Mouse (Mus musculus): Measurements from ENCODE around the gene Efna3.

The Efna3 gene

GRCm38 (mm10) chr3:89337721-89338578 is 15.2 kb upstream of the Efna3 start, which contains the start of gene Efna4:
TSS of gene Efna4 (minus strand) at chr3:89338028.
- no peak for DNase-seq (ENCODE audit: low spot score in 2 of 2)

DNA sequence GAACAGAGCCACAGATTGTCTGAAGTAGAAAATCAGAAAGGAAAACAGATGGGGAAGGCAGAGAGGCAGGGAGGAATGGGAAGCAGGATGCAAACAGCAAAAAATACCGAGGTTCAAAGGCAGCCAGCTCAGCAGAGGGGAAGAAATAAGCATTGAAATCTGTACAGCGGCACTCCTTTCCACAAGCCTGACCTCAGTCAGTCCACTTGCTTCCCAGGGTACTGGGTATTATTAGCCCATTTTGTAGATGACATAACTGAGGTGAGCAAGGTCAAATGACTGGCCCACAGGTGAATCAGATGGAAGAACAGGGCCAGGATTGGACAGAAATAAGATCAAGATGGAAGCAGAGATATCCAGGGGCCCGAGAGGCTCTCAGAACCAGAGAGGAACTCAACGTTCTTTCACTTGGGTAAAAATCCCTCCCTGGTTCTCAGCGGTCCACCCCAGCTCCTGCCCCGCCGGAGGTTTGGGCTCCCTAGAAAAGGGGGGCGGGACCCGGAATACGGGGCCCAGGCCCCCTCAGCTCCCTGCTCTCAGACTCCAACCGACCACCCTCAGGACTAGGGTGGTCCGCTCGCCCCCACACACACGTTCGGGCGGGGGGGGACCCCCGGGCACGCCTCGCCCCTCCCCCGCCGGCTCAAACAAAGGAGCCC is 14.4 kb upstream of the Efna3 start:
- no peak for DNase-seq (ENCODE audit: low spot score in 2 of 2)

DNA sequence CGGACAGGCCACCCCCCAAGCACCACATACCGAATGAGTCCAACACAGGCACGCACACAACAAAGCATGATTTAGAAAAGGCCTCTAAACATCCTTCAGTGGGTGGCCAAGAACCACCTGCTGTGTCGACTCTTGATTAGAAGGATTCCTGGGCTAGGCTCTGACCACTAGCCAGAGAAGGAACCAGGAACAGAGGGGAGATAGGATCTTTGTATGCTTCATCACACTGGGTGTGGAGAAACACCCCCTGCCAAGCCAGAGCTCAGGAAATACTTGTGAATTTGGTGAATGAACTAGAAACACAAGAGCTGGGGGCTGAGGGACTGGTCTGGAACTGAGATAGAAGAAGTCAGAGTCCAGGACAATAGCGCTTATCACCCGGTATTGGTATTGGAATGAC is 13.8 kb upstream of the Efna3 start:
- no peak for DNase-seq (ENCODE audit: low spot score in 2 of 2)

GRCm38 (mm10) chr3:89333053-89333452 is 10.3 kb upstream of the Efna3 start:
- DNase-seq (ENCODE audit: low spot score in 2 of 2), result no peak

GRCm38 (mm10) chr3:89332476-89332875 is 9.7 kb upstream of the Efna3 start:
- no peak for DNase-seq (ENCODE audit: low spot score in 2 of 2)

DNA sequence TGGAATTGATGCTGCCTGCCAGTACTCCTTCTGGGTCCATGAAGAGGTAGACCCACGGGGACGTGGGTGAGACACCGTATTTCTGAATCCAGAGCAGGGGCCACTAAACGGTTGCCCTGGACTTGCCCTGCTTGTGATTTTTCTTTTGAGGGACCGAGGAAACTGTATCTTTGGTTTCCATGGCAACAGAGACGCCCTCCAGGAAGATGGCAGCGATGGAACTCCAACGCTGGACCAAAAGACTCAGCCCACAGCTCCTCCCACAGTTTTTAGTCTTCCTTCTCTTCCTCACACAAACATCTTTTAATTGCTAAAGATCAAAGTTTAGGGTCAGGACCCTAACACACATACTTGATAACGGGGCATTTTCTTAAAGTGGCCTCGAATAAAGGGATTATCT is 9.2 kb upstream of the Efna3 start:
- DNase-seq (ENCODE audit: low spot score in 2 of 2), result no peak

GRCm38 (mm10) chr3:89331561-89331960 is 8.8 kb upstream of the Efna3 start:
- no peak for DNase-seq (ENCODE audit: low spot score in 2 of 2)

- no peak for DNase-seq (ENCODE audit: low spot score in 2 of 2)
Observed at GRCm38 (mm10) chr3:89330948-89331347, 8.2 kb upstream of the Efna3 start.

GRCm38 (mm10) chr3:89330346-89330745 is 7.6 kb upstream of the Efna3 start:
- DNase-seq (ENCODE audit: low spot score in 2 of 2), result no peak

DNA sequence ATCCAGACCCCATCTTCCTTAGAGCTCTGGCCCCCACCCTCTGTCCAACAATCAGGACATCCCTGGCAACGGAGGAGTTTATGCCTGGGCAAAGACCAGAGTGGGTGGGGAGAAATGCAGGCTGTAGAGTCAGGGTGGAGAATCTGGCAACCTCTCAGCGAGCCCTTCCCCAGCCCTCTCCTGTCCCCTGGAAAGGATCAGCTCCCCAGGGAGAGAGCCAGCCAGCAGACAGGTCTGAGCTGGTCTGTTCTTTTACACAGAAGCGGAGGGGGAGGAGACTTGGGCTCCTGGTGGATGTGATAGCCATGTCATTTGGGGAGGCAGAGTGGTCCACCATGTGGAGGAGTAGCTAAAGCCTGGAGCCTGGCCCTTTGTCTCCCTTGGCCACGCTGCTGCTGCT is 5.9 kb upstream of the Efna3 start:
- no peak for DNase-seq (ENCODE audit: low spot score in 2 of 2)

- DNase-seq (ENCODE audit: low spot score in 2 of 2), result no peak
Observed at GRCm38 (mm10) chr3:89327371-89327870, 4.7 kb upstream of the Efna3 start.

GRCm38 (mm10) chr3:89325882-89326281 is 3.1 kb upstream of the Efna3 start:
- DNase-seq (ENCODE audit: low spot score in 2 of 2), result no peak

DNA sequence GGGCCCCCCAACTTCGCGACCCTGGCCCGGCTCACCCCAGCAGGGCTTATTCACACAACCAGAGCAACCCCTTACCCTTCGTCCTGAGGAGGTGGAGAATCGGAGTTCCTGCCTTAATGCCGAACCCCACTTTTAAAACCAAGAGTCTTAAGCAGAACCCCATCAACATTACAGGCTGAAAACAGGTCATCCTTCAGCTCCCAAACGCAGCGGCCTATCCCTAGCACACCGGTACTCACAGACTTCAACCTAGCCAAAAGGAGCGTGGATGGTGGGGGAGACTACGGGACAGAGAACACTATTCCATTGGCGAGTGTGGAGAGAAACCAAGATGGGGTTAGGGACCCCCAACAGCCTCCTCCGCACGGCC is 649 bp downstream of the Efna3 start:
- no peak for DNase-seq (ENCODE audit: low spot score in 2 of 2)

GRCm38 (mm10) chr3:89321183-89322130 is 1.3 kb downstream of the Efna3 start:
- no peak for DNase-seq (ENCODE audit: low spot score in 2 of 2)

- no peak for DNase-seq (ENCODE audit: low spot score in 2 of 2)
Observed at GRCm38 (mm10) chr3:89320581-89321182, 2.1 kb downstream of the Efna3 start.

- no peak for DNase-seq (ENCODE audit: low spot score in 2 of 2)
Observed at GRCm38 (mm10) chr3:89319591-89320350, 3.0 kb downstream of the Efna3 start.

GRCm38 (mm10) chr3:89318971-89319590 is 3.7 kb downstream of the Efna3 start:
- no peak for DNase-seq (ENCODE audit: low spot score in 2 of 2)

- DNase-seq (ENCODE audit: low spot score in 2 of 2), result no peak
Observed at GRCm38 (mm10) chr3:89318316-89318715, 4.4 kb downstream of the Efna3 start.

DNA sequence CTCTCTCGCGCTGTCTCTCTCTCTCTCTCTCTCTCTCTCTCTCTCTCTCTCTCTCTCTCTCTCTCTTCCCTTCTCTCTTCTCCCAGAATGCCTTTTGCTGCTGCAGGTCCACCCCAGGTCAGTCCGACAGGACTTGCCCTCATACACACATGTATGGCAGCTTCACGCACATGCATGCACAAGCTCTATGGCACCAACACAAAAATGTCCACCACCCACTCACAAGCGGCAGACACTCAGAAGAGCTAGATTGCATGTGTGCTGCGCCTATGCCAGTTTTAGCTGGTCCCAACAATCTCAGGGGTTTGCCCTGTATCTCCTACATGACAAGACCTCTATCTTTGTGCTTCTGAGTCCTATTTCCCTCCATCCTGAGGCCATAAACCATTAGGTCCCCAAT is 5.5 kb downstream of the Efna3 start:
- no peak for DNase-seq (ENCODE audit: low spot score in 2 of 2)

DNA sequence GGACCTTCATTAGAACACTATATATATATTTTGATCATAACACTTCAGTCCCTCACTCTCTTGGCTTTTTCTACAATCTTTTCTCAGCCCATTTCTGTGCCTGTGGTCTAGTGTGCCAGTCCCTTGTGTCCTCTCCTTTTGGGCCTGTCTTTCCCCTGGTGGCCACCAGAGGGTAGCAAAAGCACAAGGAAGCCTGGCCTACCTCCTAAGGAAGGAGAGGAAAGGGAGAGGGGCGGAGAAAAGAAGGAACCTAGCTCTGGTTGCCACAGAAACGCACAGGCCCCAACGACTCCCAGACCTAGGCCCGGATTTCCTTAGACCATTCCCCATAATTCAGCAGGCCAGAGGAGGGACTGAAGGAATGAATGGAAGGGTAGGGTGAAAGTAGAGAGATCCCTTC is 5.9 kb downstream of the Efna3 start:
- peak; percentile 75 to 85 for DNase-seq (ENCODE audit: low spot score in 2 of 2)

Measured in heart, adult 9 months (tissue).